Mouse (Mus musculus) neural tube, embryonic 13.5 days (tissue): Measurements from ENCODE around the gene Prkaca. TPM values are rescaled to one million over a fixed set of nuclear protein-coding genes. Genes with fewer than 3 reads are reported as not detected.
A peak's percentile ranks its signal among the peaks of the same experiment; 100 is the strongest.
"Not testable (repeated sequence)": the region's sequence is repeated elsewhere in the genome, so short reads cannot be mapped to it uniquely, and the experiment has no call there.

ENCODE experiments used
- ATAC-seq: fragments of 200-750 bp; cut with Nextera tagmentation; 2 replicates; pipeline ENCODE4 v1.8.0; 2017; ENCODE audit warnings: low read depth, mild to moderate bottlenecking, moderate TSS enrichment, moderate library complexity
- H3K27ac ChIP-seq: fragments of 300-500 bp; sonication (generic); replicated peaks from 2 replicates; pipeline ENCODE4 v1.5.1; 2015; ENCODE audit warnings: moderate library complexity, mild to moderate bottlenecking, inconsistent platforms
- H3K27me3 ChIP-seq: fragments of 300-500 bp; sonication (generic); 2 replicates; pipeline ENCODE4 v1.6.1; 2015; ENCODE audit warnings: mild to moderate bottlenecking, inconsistent platforms
- H3K36me3 ChIP-seq: fragments of 300-500 bp; sonication (generic); 2 replicates; pipeline ENCODE4 v1.6.1; 2015; ENCODE audit warnings: mild to moderate bottlenecking, inconsistent platforms
- H3K4me1 ChIP-seq: fragments of 300-500 bp; sonication (generic); replicated peaks from 2 replicates; pipeline ENCODE4 v1.6.1; 2015; ENCODE audit warnings: inconsistent platforms
- H3K4me2 ChIP-seq: fragments of 300-500 bp; sonication (generic); 2 replicates; pipeline ENCODE4 v1.6.1; 2015; ENCODE audit warnings: inconsistent platforms, mild to moderate bottlenecking, moderate library complexity
- H3K4me3 ChIP-seq: fragments of 300-500 bp; sonication (generic); 2 replicates; pipeline ENCODE4 v1.5.1; 2015; ENCODE audit warnings: mild to moderate bottlenecking, inconsistent platforms
- H3K9ac ChIP-seq: fragments of 300-500 bp; sonication (generic); 2 replicates; pipeline ENCODE4 v1.6.1; 2015; ENCODE audit warnings: moderate library complexity, mild to moderate bottlenecking, inconsistent platforms
- H3K9me3 ChIP-seq: fragments of 300-500 bp; sonication (generic); 2 replicates; pipeline ENCODE4 v1.6.1; 2016; ENCODE audit warnings: inconsistent platforms
- WGBS: fragments of 180-500 bp; shearing (Covaris S2); methylation state at CpG from one replicate; pipeline ENCODE4 v1.1.7; 2015; 5-methylcytosine and 5-hydroxymethylcytosine counted together
- polyA plus RNA-seq: library from polyadenylated mRNA; unstranded; fragments of >200 nt; fragmentation: Nextera tagmentation; extraction: Ambion mirVana; gene quantifications from 2 replicates; pipeline ENCODE4 v1.2.1, GENCODE M21; 2015

Gene Prkaca
- polyA plus RNA-seq, 1 experiment from 2014 or later, result 207 TPM

GRCm38 (mm10) chr8:84005502-84005901 is 32.7 kb downstream of the Prkaca start:
- peaks cover 34% of the 10 kb centered on the region for H3K4me1 ChIP-seq
- not testable (repeated sequence) for H3K4me3 ChIP-seq, H3K9ac ChIP-seq, ATAC-seq, H3K9me3 ChIP-seq, H3K36me3 ChIP-seq, H3K27ac ChIP-seq
- peaks cover 32% of the 10 kb centered on the region for H3K27me3 ChIP-seq
- WGBS, result 91% methylated on average over 7 of the region's 7 CpGs
- peak overlapping the region; percentile 77; the same call in 1 of the 2 replicates for H3K4me2 ChIP-seq

GRCm38 (mm10) chr8:84008362-84008761 is 35.6 kb downstream of the Prkaca start:
- 27% methylated on average over 7 of the region's 7 CpGs for WGBS

GRCm38 (mm10) chr8:84009876-84010275 is 37.1 kb downstream of the Prkaca start:
- peaks cover 34% of the 10 kb centered on the region for H3K4me1 ChIP-seq
- peaks cover 44% of the 10 kb centered on the region for H3K27me3 ChIP-seq
- under 1% methylated on average over 11 of the region's 11 CpGs for WGBS
- 0 out of 2 replicates have a peak overlapping the region, but pooled peaks have one; percentile 11 for H3K4me2 ChIP-seq
- ATAC-seq, result 0 out of 2 replicates have a peak, but pooled peaks have one; percentile 7
- no peaks in the 10 kb centered on the region for H3K9me3 ChIP-seq
- no peaks in the 10 kb centered on the region for H3K36me3 ChIP-seq
- no peak overlapping the region for H3K4me3 ChIP-seq
- H3K27ac ChIP-seq, result no peak overlapping the region
- H3K9ac ChIP-seq, result no peak overlapping the region

More at GRCm38 (mm10) chr8:84008362-84008761, 35.6 kb downstream of the Prkaca start:
- Histone ChIP-seq H3K4me1 (peaks cover 43% of the 10 kb centered on the region), H3K27me3 (peaks cover 37% of the 10 kb centered on the region), H3K9me3 (no peaks in the 10 kb centered on the region), H3K36me3 (no peaks in the 10 kb centered on the region), H3K27ac (no peak overlapping the region), H3K4me2 (no peak overlapping the region), H3K9ac (no peak overlapping the region), H3K4me3 (no peak overlapping the region)
- no peak for ATAC-seq

GRCm38 (mm10) chr8:84010625-84011611 is 38.1 kb downstream of the Prkaca start:
- H3K9me3 ChIP-seq, result no peaks in the 10 kb centered on the region
- ATAC-seq, result peak; percentile 55
- H3K27ac ChIP-seq, result no peak overlapping the region
- peaks cover 44% of the 10 kb centered on the region for H3K27me3 ChIP-seq
- H3K4me3 ChIP-seq, result peak overlapping the region; percentile 48
- 2% methylated on average over 83 of the region's 83 CpGs for WGBS
- H3K9ac ChIP-seq, result peak overlapping the region; percentile 70
- H3K4me1 ChIP-seq, result peaks cover 30% of the 10 kb centered on the region
- no peaks in the 10 kb centered on the region for H3K36me3 ChIP-seq
- H3K4me2 ChIP-seq, result peak overlapping the region; percentile 85

GRCm38 (mm10) chr8:84011705-84012498 is 39.1 kb downstream of the Prkaca start, which contains the start of gene 2210011C24Rik:
TSS of gene 2210011C24Rik (minus strand) at chr8:84012171.
- H3K36me3 ChIP-seq, result no peaks in the 10 kb centered on the region
- H3K4me2 ChIP-seq, result peak within 1 kb of the TSS; percentile 85
- H3K4me3 ChIP-seq, result peak within 1 kb of the TSS; percentile 48
- ATAC-seq, result peak; percentile 44; the same call in 1 of the 2 replicates
- H3K4me1 ChIP-seq, result peaks cover 30% of the 10 kb centered on the region
- no peak within 1 kb of the TSS for H3K27ac ChIP-seq
- WGBS, result 1% methylated on average over 44 of the region's 45 CpGs
- H3K9me3 ChIP-seq, result no peaks in the 10 kb centered on the region
- peak within 1 kb of the TSS; percentile 70 for H3K9ac ChIP-seq
- H3K27me3 ChIP-seq, result peaks cover 44% of the 10 kb centered on the region

GRCm38 (mm10) chr8:84012499-84013165 is 39.8 kb downstream of the Prkaca start:
- Histone ChIP-seq H3K4me3 (peak overlapping the region; percentile 48), H3K27me3 (peaks cover 44% of the 10 kb centered on the region), H3K4me2 (peak overlapping the region; percentile 85), H3K36me3 (no peaks in the 10 kb centered on the region), H3K4me1 (peaks cover 30% of the 10 kb centered on the region), H3K9me3 (no peaks in the 10 kb centered on the region), H3K27ac (no peak overlapping the region), H3K9ac (peak overlapping the region; percentile 52)
- 7% methylated on average over 35 of the region's 35 CpGs for WGBS
- no peak for ATAC-seq

- ATAC-seq, result no peak
- 92% methylated on average over 5 of the region's 5 CpGs for WGBS
- Histone ChIP-seq H3K9me3 (no peaks in the 10 kb centered on the region), H3K4me3 (no peak overlapping the region), H3K36me3 (no peaks in the 10 kb centered on the region), H3K4me2 (no peak overlapping the region), H3K9ac (no peak overlapping the region), H3K27ac (no peak overlapping the region), H3K27me3 (peaks cover 44% of the 10 kb centered on the region), H3K4me1 (peaks cover 20% of the 10 kb centered on the region)
Observed at GRCm38 (mm10) chr8:84015833-84016232, 43.0 kb downstream of the Prkaca start.

- H3K9ac ChIP-seq, result no peak overlapping the region
- H3K4me3 ChIP-seq, result no peak overlapping the region
- 0 out of 2 replicates have a peak, but pooled peaks cover 4% of the 10 kb centered on the region for H3K4me1 ChIP-seq
- H3K9me3 ChIP-seq, result no peaks in the 10 kb centered on the region
- no peak for ATAC-seq
- H3K27me3 ChIP-seq, result peaks cover 40% of the 10 kb centered on the region
- no peaks in the 10 kb centered on the region for H3K36me3 ChIP-seq
- 86% methylated on average over 9 of the region's 9 CpGs for WGBS
- H3K4me2 ChIP-seq, result no peak overlapping the region
- no peak overlapping the region for H3K27ac ChIP-seq
Observed at GRCm38 (mm10) chr8:84019738-84020137, 46.9 kb downstream of the Prkaca start.

GRCm38 (mm10) chr8:84021096-84021495 is 48.3 kb downstream of the Prkaca start, which contains the start of gene Palm3:
TSS of gene Palm3 (plus strand) at chr8:84021471.
- ATAC-seq, result no peak
- 0 out of 2 replicates have a peak, but pooled peaks cover 10% of the 10 kb centered on the region for H3K4me1 ChIP-seq
- 9% methylated on average over 18 of the region's 18 CpGs for WGBS
- H3K4me3 ChIP-seq, result no peak within 1 kb of the TSS
- peaks cover 52% of the 10 kb centered on the region for H3K27me3 ChIP-seq
- no peak within 1 kb of the TSS for H3K4me2 ChIP-seq
- no peaks in the 10 kb centered on the region for H3K36me3 ChIP-seq
- no peak within 1 kb of the TSS for H3K9ac ChIP-seq
- no peak within 1 kb of the TSS for H3K27ac ChIP-seq
- no peaks in the 10 kb centered on the region for H3K9me3 ChIP-seq

- 0 out of 2 replicates have a peak, but pooled peaks cover 14% of the 10 kb centered on the region for H3K4me1 ChIP-seq
- no peaks in the 10 kb centered on the region for H3K36me3 ChIP-seq
- no peaks in the 10 kb centered on the region for H3K9me3 ChIP-seq
- H3K4me3 ChIP-seq, result no peak overlapping the region
- WGBS, result 49% methylated on average over 12 of the region's 12 CpGs
- no peak overlapping the region for H3K27ac ChIP-seq
- H3K27me3 ChIP-seq, result peaks cover 56% of the 10 kb centered on the region
- ATAC-seq, result no peak
- no peak overlapping the region for H3K4me2 ChIP-seq
- H3K9ac ChIP-seq, result no peak overlapping the region
Observed at GRCm38 (mm10) chr8:84021569-84021968, 48.8 kb downstream of the Prkaca start.

- Histone ChIP-seq H3K4me1 (0 out of 2 replicates have a peak, but pooled peaks cover 16% of the 10 kb centered on the region), H3K4me2 (no peak overlapping the region), H3K9ac (no peak overlapping the region), H3K36me3 (no peaks in the 10 kb centered on the region), H3K27me3 (peaks cover 67% of the 10 kb centered on the region), H3K9me3 (no peaks in the 10 kb centered on the region), H3K27ac (no peak overlapping the region), H3K4me3 (no peak overlapping the region)
- WGBS, result 34% methylated on average over 5 of the region's 5 CpGs
- no peak for ATAC-seq
Observed at GRCm38 (mm10) chr8:84023085-84023484, 50.3 kb downstream of the Prkaca start.
